Mouse (Mus musculus): ENCODE measurements around the gene Setx. TPM values are rescaled to one million over a fixed set of nuclear protein-coding genes. Genes with fewer than 3 reads are reported as not detected.
"Not testable (repeated sequence)": the region's sequence is repeated elsewhere in the genome, so short reads cannot be mapped to it uniquely, and the experiment has no call there.

Setx gene
- total RNA-seq (2021), result 43.2 and 43.6 TPM in 2 replicates
- long read RNA-seq, partial matches to known transcripts, result 5 of 8 reads
- long read RNA-seq, other reads (novel, unspliced or antisense), result 3 of 8 reads

- DNase-seq, result no peak
Measured at GRCm38 (mm10) chr2:29123907-29124569, at the start of gene Setx. TSS of gene Setx (plus strand) at chr2:29124181.

GRCm38 (mm10) chr2:29074676-29075075 is 49.3 kb upstream of the Setx start:
- DNase-seq, result no peak

- DNase-seq, result no peak
Measured at GRCm38 (mm10) chr2:29075331-29076070, 48.5 kb upstream of the Setx start.

DNA sequence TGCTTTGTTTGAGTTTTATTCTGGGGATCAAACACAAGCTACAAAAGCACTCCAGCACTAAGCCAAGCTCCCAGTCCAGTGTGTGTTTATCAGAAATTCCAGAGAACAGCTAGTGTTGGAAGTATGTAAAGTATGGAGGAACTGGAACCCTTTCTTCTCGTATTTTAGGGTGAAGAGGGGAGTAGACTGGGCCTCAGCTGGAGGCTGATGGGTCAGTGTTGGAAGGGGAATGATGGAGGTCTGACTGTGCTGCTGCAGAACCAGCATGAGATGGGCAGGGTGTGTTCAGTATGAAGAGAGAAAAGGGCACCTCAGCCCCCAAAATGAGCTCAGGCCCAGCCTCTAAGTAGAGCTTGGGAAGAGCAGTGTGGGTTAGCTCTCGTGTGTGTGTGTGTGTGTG is 47.8 kb upstream of the Setx start:
- no peak for DNase-seq

DNA sequence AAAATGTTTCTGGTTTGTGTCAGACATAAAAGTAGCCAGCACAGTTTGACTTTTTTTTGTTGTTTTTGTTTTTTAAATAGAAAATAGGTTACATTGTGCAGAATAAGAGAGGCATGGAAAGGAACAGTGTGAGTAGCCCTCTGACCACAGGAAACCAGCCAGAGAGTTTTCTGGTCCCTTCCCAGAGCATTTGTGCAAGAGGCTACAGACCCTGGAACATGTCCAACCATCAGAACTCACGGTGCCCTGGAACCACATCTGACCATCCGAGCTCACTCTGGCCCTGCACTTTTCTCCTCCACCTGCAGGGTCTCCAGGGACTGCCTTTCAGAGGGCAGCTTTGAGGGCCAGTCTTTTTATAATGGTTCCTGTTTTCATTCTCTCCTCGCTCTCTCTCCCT is 42.0 kb upstream of the Setx start:
- no peak for DNase-seq

GRCm38 (mm10) chr2:29086026-29086425 is 38.0 kb upstream of the Setx start:
- no peak for DNase-seq

GRCm38 (mm10) chr2:29089276-29089675 is 34.7 kb upstream of the Setx start:
- DNase-seq, result not testable (repeated sequence)

DNA sequence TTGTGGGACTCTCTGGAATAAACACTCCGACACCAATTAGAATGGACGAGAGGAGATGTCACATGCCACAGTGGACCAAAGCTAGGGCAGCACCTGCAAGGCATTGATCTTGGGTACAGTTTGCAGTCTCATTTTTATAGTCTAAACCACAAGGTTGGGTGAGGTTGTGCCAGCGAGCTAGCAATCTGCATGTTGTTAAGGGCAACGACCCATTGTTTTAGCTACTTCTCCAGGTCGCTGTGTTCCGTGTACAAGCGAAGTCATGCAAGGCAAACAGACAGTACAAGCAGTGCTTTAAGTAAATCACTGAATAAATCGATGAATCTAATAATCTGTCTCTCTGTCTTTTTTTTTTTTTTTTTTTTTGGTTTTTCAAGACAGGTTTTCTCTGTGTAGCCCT is 28.3 kb upstream of the Setx start:
- DNase-seq, result no peak

- no peak for DNase-seq
Measured at GRCm38 (mm10) chr2:29096751-29097150, 27.2 kb upstream of the Setx start.

GRCm38 (mm10) chr2:29097465-29097864 is 26.5 kb upstream of the Setx start:
- no peak for DNase-seq

DNA sequence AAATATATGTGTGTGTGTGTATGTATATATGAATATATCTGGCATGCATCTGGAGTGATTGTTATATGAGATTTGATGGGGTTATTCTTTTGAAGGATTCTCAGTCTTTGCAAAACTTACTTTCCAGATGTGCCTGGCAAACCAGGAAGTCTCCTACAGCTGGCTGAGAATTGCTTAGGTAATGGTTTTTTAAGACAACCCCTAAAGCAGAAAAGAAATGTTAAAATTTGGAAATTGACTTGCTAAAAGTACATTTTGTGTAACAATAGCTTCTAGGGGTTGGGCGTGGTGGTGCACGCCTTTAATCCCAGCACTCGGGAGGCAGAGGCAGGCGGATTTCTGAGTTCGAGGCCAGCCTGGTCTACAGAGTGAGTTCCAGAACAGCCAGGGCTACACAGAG is 26.0 kb upstream of the Setx start:
- DNase-seq, result not testable (repeated sequence)

DNA sequence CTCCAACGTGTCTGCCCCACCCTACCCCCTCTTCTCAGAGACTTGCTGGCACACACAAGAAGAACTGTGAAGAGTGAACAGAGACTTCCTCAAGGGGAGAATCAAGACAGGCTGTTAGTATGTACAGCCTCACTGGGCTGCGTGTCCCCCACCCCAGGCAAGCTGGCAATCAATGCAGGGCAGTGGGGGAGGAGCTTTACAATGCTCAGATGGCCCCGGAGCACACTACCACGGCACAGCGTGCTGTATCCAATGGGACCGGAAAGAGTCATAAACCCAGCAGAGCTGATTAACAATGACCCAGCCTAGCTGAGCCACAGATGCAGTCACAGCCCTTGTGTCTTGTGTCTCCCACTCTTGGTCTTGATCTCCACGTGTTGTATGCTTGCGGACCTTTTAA is 25.2 kb upstream of the Setx start:
- DNase-seq, result no peak

DNA sequence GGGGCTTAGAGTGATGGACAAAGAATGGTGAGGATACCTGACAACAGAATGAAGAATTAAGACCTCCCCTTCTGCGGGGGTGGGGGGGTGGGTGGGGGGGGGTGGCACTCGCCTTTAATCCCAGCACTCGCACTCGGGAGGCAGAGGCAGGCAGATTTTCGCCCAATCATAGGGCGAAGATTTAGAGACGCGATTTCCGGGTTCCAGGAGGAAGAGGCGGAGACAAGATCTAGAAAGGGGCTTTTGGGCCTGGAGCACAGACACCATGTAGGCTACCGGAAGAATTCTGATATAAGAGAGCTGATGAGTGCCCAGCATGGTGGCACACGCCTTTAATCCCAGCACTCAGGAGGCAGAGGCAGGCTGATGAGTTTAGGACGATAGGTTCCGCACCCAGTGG is 24.3 kb upstream of the Setx start:
- DNase-seq, result no peak

GRCm38 (mm10) chr2:29100822-29101534 is 23.0 kb upstream of the Setx start:
- DNase-seq, result no peak

DNA sequence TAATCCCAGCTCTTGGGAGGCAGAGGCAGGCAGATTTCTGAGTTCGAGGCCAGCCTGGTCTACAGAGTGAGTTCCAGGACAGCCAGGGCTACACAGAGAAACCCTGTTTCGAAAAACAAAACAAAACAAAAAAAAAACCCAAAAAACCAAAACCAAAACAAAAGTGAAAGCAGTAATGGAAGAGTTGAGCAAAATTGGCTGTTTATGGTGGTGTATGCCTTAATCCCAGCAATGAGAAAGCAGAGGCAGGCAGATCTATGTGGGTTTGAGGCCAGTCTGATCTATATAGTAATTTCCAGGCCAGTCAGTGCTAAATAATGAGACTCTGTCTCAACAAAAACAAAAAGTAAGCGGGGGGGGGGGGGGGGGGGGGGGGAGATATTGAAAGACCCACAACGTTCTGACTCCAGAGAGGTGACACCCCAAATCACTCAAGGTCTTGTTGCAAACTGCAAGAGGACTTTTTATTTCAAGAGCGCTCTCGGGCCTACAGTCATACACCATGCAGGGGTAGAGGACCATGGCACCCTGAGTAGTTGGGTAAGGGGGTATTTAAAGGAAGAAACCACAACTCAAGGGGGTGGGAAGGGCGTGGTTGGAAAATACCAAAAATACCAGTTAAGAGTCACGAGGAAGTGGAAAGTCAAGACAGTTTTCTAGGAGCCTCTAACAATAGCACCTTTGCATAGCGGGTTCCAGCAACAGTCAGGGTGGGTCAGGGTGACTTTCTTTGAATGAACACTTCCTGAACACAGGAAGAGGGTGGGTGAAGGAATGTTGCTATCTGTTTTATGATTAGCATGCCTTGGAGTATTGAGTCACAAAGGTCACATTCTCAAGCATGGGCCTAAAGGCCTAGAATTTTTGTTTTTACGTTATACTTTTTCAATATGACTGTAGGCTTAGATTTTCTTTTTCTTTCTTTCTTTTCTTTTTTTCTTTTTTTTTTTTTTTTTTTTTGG is 21.3 kb upstream of the Setx start:
- DNase-seq, result not testable (repeated sequence)

DNA sequence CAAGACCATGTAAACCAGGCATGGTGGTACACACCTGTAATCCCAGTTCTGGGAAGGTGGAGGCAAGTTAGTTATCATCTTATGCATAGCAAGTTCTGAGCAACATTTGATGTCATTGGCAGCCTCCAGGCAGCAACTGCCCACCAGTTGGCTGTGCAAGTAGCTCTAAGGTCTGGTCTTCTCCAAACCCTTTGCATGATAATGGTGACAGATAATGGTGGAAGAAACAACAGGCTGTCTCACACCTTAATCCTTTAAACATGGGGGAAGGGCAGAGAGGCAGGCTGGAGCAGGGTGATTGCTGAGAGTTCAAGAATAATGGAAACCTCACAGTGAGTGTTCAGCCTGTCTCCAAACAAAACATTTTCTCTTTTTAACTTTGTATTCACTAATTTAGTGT is 3.0 kb upstream of the Setx start:
- no peak for DNase-seq

DNA sequence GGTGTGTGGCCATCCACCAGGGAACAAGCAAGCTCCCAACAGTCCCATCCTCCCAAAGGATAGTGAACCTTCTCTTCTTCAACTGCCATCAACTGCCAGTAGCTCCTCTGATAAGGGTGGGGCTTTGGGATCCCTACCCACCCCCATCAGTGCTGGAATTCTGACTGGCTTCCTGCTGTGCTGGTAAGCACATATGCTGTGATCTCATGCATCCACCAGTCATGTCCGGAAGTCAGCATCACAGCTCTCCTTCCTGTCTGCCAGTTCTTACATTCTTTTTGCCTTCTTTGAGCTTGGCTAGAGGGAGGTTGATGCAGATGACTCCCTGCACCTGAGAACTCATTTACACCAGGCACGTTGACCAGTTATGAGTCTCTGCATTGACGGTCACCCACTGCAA is 1.5 kb upstream of the Setx start:
- no peak for DNase-seq

DNA sequence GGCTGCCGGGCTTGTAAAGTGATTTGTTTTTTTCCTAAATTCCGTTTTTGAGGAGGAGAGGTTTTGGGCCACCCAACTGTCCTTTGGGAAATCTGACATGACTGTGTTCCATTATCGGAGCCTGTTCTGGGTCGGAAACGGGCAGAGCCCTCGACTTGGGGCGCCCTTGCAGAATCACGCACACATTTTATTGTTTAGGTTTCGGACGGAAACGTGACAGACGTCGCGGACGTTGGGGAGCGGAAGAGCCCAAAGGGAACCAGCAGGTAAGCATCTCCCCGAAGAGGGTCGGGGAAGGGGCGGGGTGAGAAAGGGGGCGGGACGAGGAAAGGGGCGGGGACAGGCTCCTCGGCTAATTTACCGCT is 572 bp downstream of the Setx start:
- no peak for DNase-seq

GRCm38 (mm10) chr2:29124936-29125701 is 1.1 kb downstream of the Setx start:
- peak; percentile 100 for DNase-seq

GRCm38 (mm10) chr2:29130118-29130899 is 6.3 kb downstream of the Setx start:
- no peak for DNase-seq

Data from adrenal gland, postnatal 25 days (tissue).